ENCODE assay signal across 9 mouse cellular contexts in genomic region chr3:96564633-96565032, GRCm38 (mm10). TPM values are rescaled to one million over a fixed set of nuclear protein-coding genes. Genes with fewer than 3 reads are reported as not detected.
DNase-seq lines count a peak whose midpoint lies in the region; ATAC-seq and TF ChIP-seq lines count a peak whose summit lies in the region.
"Had no signal": no experiment of that assay in that cellular context is flagged by ENCODE, and none has a peak within 500 bp of the region (broad histone marks: within the 10 kb centered on the region; RNA-seq: fewer than 3 reads in every experiment).

No protein-coding gene starts in this region.

- ATAC-seq in embryonic facial prominence, embryonic 14.5 days (ENCODE audit: low read depth): no peak
- peak; percentile 88 for ATAC-seq in megakaryocyte, adult 5-6 weeks (ENCODE audit: poor library complexity, severe bottlenecking)
- ATAC-seq in midbrain, embryonic 14.5 days (ENCODE audit: low FRiP score, low TSS enrichment): no peak

- peak overlapping the region; percentile 77 for H3K27ac ChIP-seq in layer of hippocampus, adult 2 months
- peak overlapping the region; percentile 33 for H3K27ac ChIP-seq in embryonic facial prominence, embryonic 14.5 days (replicated peaks; ENCODE audit: low read depth, low read length)
- H3K27ac ChIP-seq in midbrain, embryonic 14.5 days (replicated peaks; ENCODE audit: low read depth, low read length): no peak overlapping the region

- TF ChIP-seq CTCF in layer of hippocampus, adult 2 months (conservative IDR thresholded peaks at IDR 0.05): no peak

- 44% methylated on average over 7 of the region's 7 CpGs for WGBS in embryonic facial prominence, embryonic 14.5 days
- 84% methylated on average over 7 of the region's 7 CpGs for WGBS in midbrain, embryonic 14.5 days

- no peak overlapping the region for H3K4me3 ChIP-seq in layer of hippocampus, adult 2 months
- H3K4me3 ChIP-seq in embryonic facial prominence, embryonic 14.5 days (ENCODE audit: low read depth, low read length): no peak overlapping the region
- no peak overlapping the region for H3K4me3 ChIP-seq in midbrain, embryonic 14.5 days (replicated peaks; ENCODE audit: low read depth, low read length)

- DNase-seq in layer of hippocampus, adult 2 months (ENCODE audit: low spot score in 2 of 2): no peak
- no peak for DNase-seq in layer of hippocampus, postnatal 36 days
- no peak for DNase-seq in embryonic facial prominence, embryonic 14.5 days (ENCODE audit: low spot score)
- DNase-seq in kidney, postnatal 14 days: peak; percentile 72
- DNase-seq in right cerebral cortex, postnatal 36 days (ENCODE audit: low spot score in 2 of 2): no peak
- no peak for DNase-seq in cerebellum, postnatal 36 days
- no peak for DNase-seq in midbrain, embryonic 14.5 days

- H3K4me1 ChIP-seq in embryonic facial prominence, embryonic 14.5 days (ENCODE audit: control insufficient read depth, insufficient read depth, low read length): peaks cover 25% of the 10 kb centered on the region
- peaks cover 21% of the 10 kb centered on the region for H3K4me1 ChIP-seq in midbrain, embryonic 14.5 days (ENCODE audit: control insufficient read depth, insufficient read depth, low read length)

- H3K9me3 ChIP-seq in embryonic facial prominence, embryonic 14.5 days (ENCODE audit: control insufficient read depth, low read length): no peaks in the 10 kb centered on the region
- H3K9me3 ChIP-seq in midbrain, embryonic 14.5 days (ENCODE audit: control insufficient read depth, low read length): no peaks in the 10 kb centered on the region

- H3K9ac ChIP-seq in embryonic facial prominence, embryonic 14.5 days (ENCODE audit: low read depth, low read length): no peak overlapping the region
- H3K9ac ChIP-seq in midbrain, embryonic 14.5 days (replicated peaks; ENCODE audit: low read length): no peak overlapping the region

- H3K4me2 ChIP-seq in embryonic facial prominence, embryonic 14.5 days (ENCODE audit: low read depth, low read length): no peak overlapping the region
- no peak overlapping the region for H3K4me2 ChIP-seq in midbrain, embryonic 14.5 days (ENCODE audit: low read length)

- H3K36me3 ChIP-seq in embryonic facial prominence, embryonic 14.5 days (ENCODE audit: control insufficient read depth, insufficient read depth, low read length): peaks cover 20% of the 10 kb centered on the region
- peaks cover 20% of the 10 kb centered on the region for H3K36me3 ChIP-seq in midbrain, embryonic 14.5 days (ENCODE audit: control insufficient read depth, insufficient read depth, low read length)

- no peaks in the 10 kb centered on the region for H3K27me3 ChIP-seq in embryonic facial prominence, embryonic 14.5 days (replicated peaks; ENCODE audit: control insufficient read depth, insufficient read depth, low read length)
- no peaks in the 10 kb centered on the region for H3K27me3 ChIP-seq in midbrain, embryonic 14.5 days (ENCODE audit: control insufficient read depth, insufficient read depth, low read length)

RNA-seq across cellular contexts. Expression of gene Txnip, which starts 6.9 kb away (rescaled TPM):
- 10 to 100 TPM; 22.6 to 36.4 TPM for total RNA-seq in layer of hippocampus, adult 2 months (2021)
- total RNA-seq in layer of hippocampus, postnatal 36 days (2021): 10 to 100 TPM; 20.7 to 32.2 TPM
- 160 and 166 TPM in 2 replicates for polyA plus RNA-seq in embryonic facial prominence, embryonic 14.5 days (2014; fragmentation: Nextera tagmentation; extraction: Ambion mirVana)
- 411 and 437 TPM in 2 replicates for total RNA-seq in megakaryocyte, adult 5-6 weeks (2015)
- total RNA-seq in megakaryocyte, adult 5-6 weeks (2017): 356 and 357 TPM in 2 replicates
- polyA plus RNA-seq in midbrain, embryonic 14.5 days (2014; fragmentation: Nextera tagmentation; extraction: Ambion mirVana): 45.0 and 60.1 TPM in 2 replicates

RNA-seq across cellular contexts. Expression of gene Gm16253, which starts 12.2 kb away (rescaled TPM):
- not detected for total RNA-seq in layer of hippocampus, adult 2 months (2021)
- not detected for total RNA-seq in layer of hippocampus, postnatal 36 days (2021)
- 0.55 TPM in 1 of 2 replicates, not detected in the other for polyA plus RNA-seq in embryonic facial prominence, embryonic 14.5 days (2014; fragmentation: Nextera tagmentation; extraction: Ambion mirVana)
- total RNA-seq in megakaryocyte, adult 5-6 weeks (2015): not detected in 2 replicates
- total RNA-seq in megakaryocyte, adult 5-6 weeks (2017): 0.40 TPM in 1 of 2 replicates, not detected in the other
- polyA plus RNA-seq in midbrain, embryonic 14.5 days (2014; fragmentation: Nextera tagmentation; extraction: Ambion mirVana): 0.43 and 0.45 TPM in 2 replicates
- polyA plus RNA-seq: embryonic facial prominence, embryonic 11.5 days had no signal

RNA-seq across cellular contexts. Expression of gene Polr3gl, which starts 29.3 kb away (rescaled TPM):
- 10 to 100 TPM; 32.1 to 34.4 TPM for total RNA-seq in layer of hippocampus, adult 2 months (2021)
- total RNA-seq in layer of hippocampus, postnatal 36 days (2021): 10 to 100 TPM; 32.4 to 34.2 TPM
- polyA plus RNA-seq in embryonic facial prominence, embryonic 14.5 days (2014; fragmentation: Nextera tagmentation; extraction: Ambion mirVana): 8.9 and 11.0 TPM in 2 replicates
- 22.8 and 26.3 TPM in 2 replicates for total RNA-seq in megakaryocyte, adult 5-6 weeks (2015)
- total RNA-seq in megakaryocyte, adult 5-6 weeks (2017): 45.6 and 46.4 TPM in 2 replicates
- polyA plus RNA-seq in midbrain, embryonic 14.5 days (2014; fragmentation: Nextera tagmentation; extraction: Ambion mirVana): 14.8 and 17.1 TPM in 2 replicates

RNA-seq across cellular contexts. Expression of gene Ankrd34a, which starts 31.8 kb away (rescaled TPM):
- 10 to 100 TPM; 55.2 to 56.7 TPM for total RNA-seq in layer of hippocampus, adult 2 months (2021)
- 10 to 100 TPM; 49.9 to 51.5 TPM for total RNA-seq in layer of hippocampus, postnatal 36 days (2021)
- 2.7 and 3.0 TPM in 2 replicates for polyA plus RNA-seq in embryonic facial prominence, embryonic 14.5 days (2014; fragmentation: Nextera tagmentation; extraction: Ambion mirVana)
- not detected in 2 replicates for total RNA-seq in megakaryocyte, adult 5-6 weeks (2015)
- total RNA-seq in megakaryocyte, adult 5-6 weeks (2017): not detected in 2 replicates
- polyA plus RNA-seq in midbrain, embryonic 14.5 days (2014; fragmentation: Nextera tagmentation; extraction: Ambion mirVana): 12.0 and 13.7 TPM in 2 replicates

RNA-seq across cellular contexts. Expression of gene Lix1l, which starts 36.3 kb away (rescaled TPM):
- total RNA-seq in layer of hippocampus, adult 2 months (2021): 10 to 100 TPM; 29.0 to 29.1 TPM
- total RNA-seq in layer of hippocampus, postnatal 36 days (2021): 10 to 100 TPM; 29.9 to 30.5 TPM
- polyA plus RNA-seq in embryonic facial prominence, embryonic 14.5 days (2014; fragmentation: Nextera tagmentation; extraction: Ambion mirVana): 9.1 and 10.1 TPM in 2 replicates
- 0.59 and 1.7 TPM in 2 replicates for total RNA-seq in megakaryocyte, adult 5-6 weeks (2015)
- total RNA-seq in megakaryocyte, adult 5-6 weeks (2017): 1.7 TPM in 2 replicates
- polyA plus RNA-seq in midbrain, embryonic 14.5 days (2014; fragmentation: Nextera tagmentation; extraction: Ambion mirVana): 6.7 and 7.5 TPM in 2 replicates

Comparison
In these comparisons a context has a peak if more than half of its experiments do, and no peak if none do; other contexts are left out.
1. RNA of gene Txnip, which starts 6.9 kb away (total RNA-seq): 356 to 437 TPM in megakaryocyte, adult 5-6 weeks; 22.6 to 36.4 TPM in layer of hippocampus, adult 2 months and 20.7 to 32.2 TPM in layer of hippocampus, postnatal 36 days; every median in the first group is over 4 times any median in the second.